Mouse (Mus musculus) B cell, adult 2 months (primary cell): ENCODE measurements at regions not wholly inside any gene's neighbourhood (a gene's known extent, or its start where the extent isn't known, plus 50 kb on each side); places are given as distances from the start of the nearest gene placed in this dataset.

ENCODE experiments used
- DNase-seq, 2 experiments: peaks; one replicate each; pipeline ENCODE4 v3.0.0; 2022

- DNase-seq, result no peak
Observed at GRCm38 (mm10) chr2:128374253-128374566, 216.8 kb upstream of the Spdye4c start.

GRCm38 (mm10) chr2:128374926-128375325 lies 216.1 kb upstream of the Spdye4c start:
- no peak for DNase-seq

- DNase-seq, result no peak
Observed at GRCm38 (mm10) chr2:128375827-128376226, 215.2 kb upstream of the Spdye4c start.

GRCm38 (mm10) chr2:128377176-128377575 lies 213.8 kb upstream of the Spdye4c start:
- DNase-seq, result no peak

GRCm38 (mm10) chr2:128377680-128378079 lies 213.3 kb upstream of the Spdye4c start:
- no peak for DNase-seq

- no peak for DNase-seq
Observed at GRCm38 (mm10) chr2:128378456-128378855, 212.6 kb upstream of the Spdye4c start.

GRCm38 (mm10) chr2:128379151-128379550 lies 211.9 kb upstream of the Spdye4c start:
- no peak for DNase-seq

- DNase-seq, result no peak
Observed at GRCm38 (mm10) chr2:128379554-128379953, 211.5 kb upstream of the Spdye4c start.

- no peak for DNase-seq
Observed at GRCm38 (mm10) chr2:128380581-128380980, 210.4 kb upstream of the Spdye4c start.

- no peak for DNase-seq
Observed at GRCm38 (mm10) chr2:128381684-128382205, 209.3 kb upstream of the Spdye4c start.

- DNase-seq, result no peak
Observed at GRCm38 (mm10) chr2:128382473-128382872, 208.5 kb upstream of the Spdye4c start.

- no peak for DNase-seq
Observed at GRCm38 (mm10) chr2:128384612-128385011, 206.4 kb upstream of the Spdye4c start.

- no peak for DNase-seq
Observed at GRCm38 (mm10) chr2:128386846-128387621, 204.0 kb upstream of the Spdye4c start.

GRCm38 (mm10) chr2:128387851-128388471 lies 203.0 kb upstream of the Spdye4c start:
- DNase-seq, result no peak

- no peak for DNase-seq
Observed at GRCm38 (mm10) chr2:128388883-128389470, 202.0 kb upstream of the Spdye4c start.

- peak in 1 of 2 experiments; percentile 52 for DNase-seq
Observed at GRCm38 (mm10) chr2:128392344-128392743, 198.7 kb upstream of the Spdye4c start.

- peak; percentile 32 to 39 for DNase-seq
Observed at GRCm38 (mm10) chr2:128393401-128393800, 197.6 kb upstream of the Spdye4c start.

GRCm38 (mm10) chr2:128393921-128394320 lies 197.1 kb upstream of the Spdye4c start:
- no peak for DNase-seq

- DNase-seq, result peak; percentile 34 to 42
Observed at GRCm38 (mm10) chr2:128395308-128396007, 195.6 kb upstream of the Spdye4c start.

GRCm38 (mm10) chr2:128396008-128396346 lies 195.0 kb upstream of the Spdye4c start:
- peak; percentile 98 for DNase-seq

- no peak for DNase-seq
Observed at GRCm38 (mm10) chr2:128401359-128401758, 189.7 kb upstream of the Spdye4c start.

GRCm38 (mm10) chr2:128403143-128403935 lies 187.7 kb upstream of the Spdye4c start:
- peak; percentile 39 to 49 for DNase-seq

GRCm38 (mm10) chr2:128404405-128404804 lies 186.6 kb upstream of the Spdye4c start:
- DNase-seq, result no peak
